Mouse (Mus musculus) heart, adult 2 months (tissue): ENCODE measurements around the gene Rpp25. TPM values are rescaled to one million over a fixed set of nuclear protein-coding genes. Genes with fewer than 3 reads are reported as not detected.
A peak's percentile ranks its signal among the peaks of the same experiment; 100 is the strongest.

Experiments
- DNase-seq, 2 experiments: peaks; one replicate each; pipeline ENCODE4 v3.0.0; 2021
- H3K27ac ChIP-seq: fragments of 200-600 bp; 2 replicates; pipeline ENCODE4 v1.8.1; 2022
- H3K27me3 ChIP-seq: fragments of 200-500 bp; 2 replicates; pipeline ENCODE4 v1.6.1; 2012; ENCODE audit warnings: mild to moderate bottlenecking, low read length, inconsistent platforms, mixed read lengths; ENCODE audit not compliant: control insufficient read depth, insufficient read depth
- H3K36me3 ChIP-seq: fragments of 200-500 bp; 2 replicates; pipeline ENCODE4 v1.6.1; 2012; ENCODE audit warnings: low read length, inconsistent platforms; ENCODE audit not compliant: control insufficient read depth, insufficient read depth
- H3K4me1 ChIP-seq: fragments of 200-500 bp; 2 replicates; pipeline ENCODE4 v1.6.1; 2011; ENCODE audit warnings: low read length; ENCODE audit not compliant: control insufficient read depth, insufficient read depth
- H3K4me3 ChIP-seq: fragments of 200-600 bp; 2 replicates; pipeline ENCODE4 v1.8.1; 2022
- H3K79me2 ChIP-seq: fragments of 200-500 bp; replicated peaks from 2 replicates; pipeline ENCODE4 v1.6.1; 2012; ENCODE audit warnings: mild to moderate bottlenecking, inconsistent platforms, low read length, moderate library complexity, mixed read lengths; ENCODE audit not compliant: control insufficient read depth, insufficient read depth
- H3K9ac ChIP-seq: fragments of 200-500 bp; 2 replicates; pipeline ENCODE4 v1.6.1; 2012; ENCODE audit warnings: low read depth, mild to moderate bottlenecking, control low read depth, inconsistent platforms, low read length, mixed read lengths
- CTCF ChIP-seq: fragments of 200-600 bp; IDR thresholded peaks from 2 replicates; pipeline ENCODE4 v1.8.1; 2022; ENCODE audit warnings: antibody characterized with exemption, mild to moderate bottlenecking, moderate library complexity
- EP300 ChIP-seq: fragments of 200-500 bp; IDR thresholded peaks from 2 replicates; pipeline ENCODE4 v1.6.1; 2011; ENCODE audit warnings: low read depth, low read length, control low read depth; ENCODE audit not compliant: insufficient read depth
- POLR2A ChIP-seq: fragments of 200-500 bp; IDR thresholded peaks from 2 replicates; pipeline ENCODE4 v1.6.1; 2011; ENCODE audit warnings: mild to moderate bottlenecking, low read depth, low read length, control low read depth; ENCODE audit not compliant: insufficient read depth
- WGBS: fragments of 180-500 bp; shearing (Covaris S2); methylation state at CpG from one replicate; pipeline ENCODE4 v1.1.7; 2018; 5-methylcytosine and 5-hydroxymethylcytosine counted together
- intact Hi-C: fragments of 180-260 bp; cut with DNase I; formaldehyde crosslinking; loops from one replicate; pipeline ENCODE4 v1.15.1; 2025
- long read RNA-seq: library from polyadenylated mRNA; stranded (forward); transcript quantifications from one replicate; pipeline ENCODE4 v2.0.0, GENCODE M21; 2021
- polyA plus RNA-seq: library from polyadenylated mRNA; depleted of rRNA; stranded (reverse); fragments of >200 nt; gene quantifications from 2 replicates; pipeline ENCODE4 v1.2.3, GENCODE M21; 2012; rRNA removed
- total RNA-seq, 2 experiments: library from RNA; stranded (reverse); gene quantifications; 2 replicates each; pipeline ENCODE4 v1.2.3; 2021

Rpp25 gene
- total RNA-seq (1 to 10 TPM; 1.6 TPM), polyA plus RNA-seq (2.1 TPM in 2 replicates)
- long read RNA-seq, partial matches to known transcripts, result 0 of 2 reads
- long read RNA-seq, other reads (novel, unspliced or antisense), result 0 of 2 reads

- Histone ChIP-seq H3K4me3 (peak within 1 kb of the TSS; percentile 40), H3K36me3 (no peaks in the 10 kb centered on the region), H3K4me1 (no peaks in the 10 kb centered on the region), H3K27ac (peak within 1 kb of the TSS; percentile 28; the same call in 1 of the 2 replicates), H3K79me2 (no peaks in the 10 kb centered on the region), H3K27me3 (peaks cover 5% of the 10 kb centered on the region), H3K9ac (peak within 1 kb of the TSS; percentile 28)
- intact Hi-C loops, result no loop called here
- peak; percentile 74 to 81 for DNase-seq
- TF ChIP-seq EP300 (no peak), CTCF (no peak), POLR2A (peak; percentile 47; the same call in 1 of the 2 replicates)
- WGBS, result 2% methylated on average over 46 of the region's 46 CpGs
Measured at GRCm38 (mm10) chr9:57503622-57504380, at the start of gene Rpp25. Rpp25 (plus strand) TSS chr9:57504026.

GRCm38 (mm10) chr9:57459707-57460106 is 44.1 kb upstream of the Rpp25 start:
- intact Hi-C loops, result no loop called here
- no peak for DNase-seq
- 94% methylated on average over 2 of the region's 2 CpGs for WGBS

GRCm38 (mm10) chr9:57462866-57463265 is 41.0 kb upstream of the Rpp25 start:
- no peaks in the 10 kb centered on the region for H3K36me3 ChIP-seq
- WGBS, result 85% methylated on average over 6 of the region's 6 CpGs
- H3K79me2 ChIP-seq, result no peaks in the 10 kb centered on the region
- intact Hi-C loops, result no loop called here
- H3K4me1 ChIP-seq, result peaks cover 3% of the 10 kb centered on the region
- no peak overlapping the region for H3K27ac ChIP-seq
- TF ChIP-seq EP300 (no peak), POLR2A (no peak), CTCF (no peak)
- H3K9ac ChIP-seq, result no peak overlapping the region
- H3K27me3 ChIP-seq, result no peaks in the 10 kb centered on the region
- no peak for DNase-seq
- no peak overlapping the region for H3K4me3 ChIP-seq

More at GRCm38 (mm10) chr9:57459707-57460106, 44.1 kb upstream of the Rpp25 start:
- no peak for TF ChIP-seq EP300
- TF ChIP-seq CTCF, result peak; percentile 31
- Histone ChIP-seq H3K27me3 (no peaks in the 10 kb centered on the region), H3K36me3 (no peaks in the 10 kb centered on the region), H3K4me3 (no peak overlapping the region), H3K79me2 (no peaks in the 10 kb centered on the region), H3K9ac (no peak overlapping the region), H3K27ac (no peak overlapping the region), H3K4me1 (no peaks in the 10 kb centered on the region)

GRCm38 (mm10) chr9:57466101-57466500 is 37.7 kb upstream of the Rpp25 start:
- H3K4me1 ChIP-seq, result peaks cover 3% of the 10 kb centered on the region
- no peak for TF ChIP-seq EP300
- no peak for TF ChIP-seq POLR2A
- TF ChIP-seq CTCF, result no peak
- intact Hi-C loops, result no loop called here
- DNase-seq, result peak in 1 of 2 experiments; percentile 19
- 27% methylated on average over 3 of the region's 3 CpGs for WGBS
- H3K27me3 ChIP-seq, result no peaks in the 10 kb centered on the region
- H3K79me2 ChIP-seq, result no peaks in the 10 kb centered on the region
- no peak overlapping the region for H3K27ac ChIP-seq
- H3K4me3 ChIP-seq, result no peak overlapping the region
- H3K36me3 ChIP-seq, result no peaks in the 10 kb centered on the region
- no peak overlapping the region for H3K9ac ChIP-seq

GRCm38 (mm10) chr9:57467271-57467771 is 36.5 kb upstream of the Rpp25 start:
- WGBS, result 3% methylated on average over 18 of the region's 18 CpGs
- H3K27me3 ChIP-seq, result no peaks in the 10 kb centered on the region
- H3K79me2 ChIP-seq, result no peaks in the 10 kb centered on the region
- peak overlapping the region; percentile 52; the same call in 1 of the 2 replicates for H3K27ac ChIP-seq
- TF ChIP-seq POLR2A (no peak), CTCF (no peak), EP300 (no peak)
- H3K4me1 ChIP-seq, result peaks cover 3% of the 10 kb centered on the region
- DNase-seq, result peak; percentile 26 to 35
- H3K9ac ChIP-seq, result peak overlapping the region; percentile 83
- no peaks in the 10 kb centered on the region for H3K36me3 ChIP-seq
- H3K4me3 ChIP-seq, result peak overlapping the region; percentile 68
- intact Hi-C loops, result no loop called here
